Mouse (Mus musculus) 3134 (cell line): ENCODE data around the gene Gas7.

Experiments used
- DNase-seq: peaks from one replicate; pipeline ENCODE4 v3.0.0-alpha.2; 2011; ENCODE audit warnings: low spot score; ENCODE audit not compliant: insufficient read length; ENCODE audit errors: extremely low read depth

Gas7 gene

DNA sequence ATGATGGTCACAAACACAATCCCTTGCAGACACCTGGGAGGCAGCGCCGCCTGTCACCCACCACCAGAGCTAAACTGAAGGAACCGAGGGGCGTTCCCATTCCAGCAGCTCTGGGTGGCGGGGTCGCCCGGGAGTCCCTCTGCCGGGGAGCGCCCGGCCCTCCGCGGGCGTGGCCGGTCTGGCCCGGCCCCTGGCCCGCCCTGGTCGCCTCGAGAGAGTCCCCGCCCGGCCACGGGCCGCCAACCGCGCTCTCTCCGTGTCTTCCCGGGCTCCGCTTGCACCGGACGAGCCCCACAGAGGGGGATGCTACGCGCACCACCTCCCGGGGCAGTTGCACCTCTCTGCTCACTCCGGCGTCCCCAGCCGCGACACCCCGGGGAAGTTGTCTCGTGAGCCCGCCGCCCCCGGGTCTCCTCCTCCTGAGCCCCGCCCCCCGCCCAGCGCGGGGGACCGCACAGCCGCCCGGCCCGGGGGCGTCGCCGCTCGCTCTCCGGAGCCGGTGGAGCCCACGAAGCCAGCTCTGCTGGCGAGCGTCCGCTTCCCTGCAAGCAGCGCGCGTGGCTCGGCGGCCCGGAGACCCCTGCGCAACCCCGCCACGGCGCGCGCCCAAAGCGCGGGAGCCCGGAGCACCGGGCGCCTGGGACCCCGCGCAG lies at the start of gene Gas7:
Gene Gas7 (plus strand): TSS at position 564 of the 653 bp plus-strand sequence.
- peak; percentile 3 for DNase-seq

DNA sequence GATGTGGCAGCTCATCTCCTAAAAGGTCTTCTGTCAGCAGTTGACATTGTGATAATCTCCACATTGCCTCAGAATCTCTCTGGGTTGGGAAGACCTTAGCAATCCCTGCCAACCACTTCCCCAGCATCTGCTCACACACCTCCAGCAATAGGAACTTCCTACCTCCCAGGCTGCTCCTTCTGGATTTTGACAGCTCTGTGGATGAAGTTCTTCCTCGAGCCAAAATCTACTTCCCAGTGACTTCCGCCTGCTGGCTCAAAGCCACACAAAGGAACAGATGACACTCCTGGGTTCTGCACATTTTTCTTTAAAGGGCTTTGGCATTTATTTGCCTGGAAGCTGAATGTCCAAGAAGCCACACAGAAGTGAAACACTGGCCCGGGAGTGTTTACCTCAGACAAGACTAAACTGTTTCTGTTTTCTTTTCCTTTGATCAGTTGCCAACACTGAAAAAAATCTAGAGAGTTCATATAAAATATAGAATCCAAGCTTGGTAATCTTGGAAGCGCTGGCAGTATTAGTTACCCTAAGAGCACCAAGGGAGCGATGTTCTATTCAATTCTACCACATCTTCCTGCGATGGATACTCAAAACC lies 40.8 kb upstream of the Gas7 start:
- DNase-seq: no peak

DNA sequence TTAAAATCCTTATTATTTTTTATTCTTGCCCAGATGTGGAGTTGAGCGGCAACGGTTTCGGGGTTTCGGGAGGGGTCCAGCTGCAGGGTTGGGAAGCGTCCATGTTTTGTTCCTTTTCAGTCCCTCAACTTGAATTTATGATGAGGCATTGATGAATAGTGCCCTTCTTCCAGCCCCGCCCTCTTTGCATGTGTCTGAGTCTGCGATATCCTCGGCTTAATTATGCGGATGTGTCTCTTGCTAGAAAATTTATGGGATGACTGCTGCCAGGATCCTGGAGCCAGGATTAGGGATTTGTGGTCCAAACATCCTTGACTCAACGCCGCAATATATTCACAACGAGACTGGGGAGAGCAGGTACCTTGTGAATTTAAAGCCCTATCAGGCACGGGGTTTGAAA lies 31.7 kb upstream of the Gas7 start:
- no peak for DNase-seq

DNA sequence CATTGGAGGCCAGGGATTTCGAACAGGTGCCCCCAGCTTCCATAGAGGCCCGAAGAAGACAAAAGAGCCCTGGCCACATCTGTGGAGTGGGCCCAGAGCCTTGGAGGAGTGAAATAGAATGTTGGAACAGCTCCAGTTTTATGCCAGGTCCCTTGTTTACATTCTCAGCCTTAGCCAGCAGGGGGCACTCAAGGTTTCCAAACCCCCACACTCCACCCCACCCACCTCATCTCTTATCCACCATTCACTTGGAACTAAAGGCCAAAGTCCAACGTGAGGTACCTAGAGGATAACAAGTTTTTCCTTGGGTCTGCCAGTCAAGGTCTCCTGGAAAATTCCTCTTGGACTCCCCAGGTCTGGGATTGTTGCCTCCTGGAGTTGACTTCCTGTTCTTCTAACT lies 27.0 kb upstream of the Gas7 start:
- no peak for DNase-seq

DNA sequence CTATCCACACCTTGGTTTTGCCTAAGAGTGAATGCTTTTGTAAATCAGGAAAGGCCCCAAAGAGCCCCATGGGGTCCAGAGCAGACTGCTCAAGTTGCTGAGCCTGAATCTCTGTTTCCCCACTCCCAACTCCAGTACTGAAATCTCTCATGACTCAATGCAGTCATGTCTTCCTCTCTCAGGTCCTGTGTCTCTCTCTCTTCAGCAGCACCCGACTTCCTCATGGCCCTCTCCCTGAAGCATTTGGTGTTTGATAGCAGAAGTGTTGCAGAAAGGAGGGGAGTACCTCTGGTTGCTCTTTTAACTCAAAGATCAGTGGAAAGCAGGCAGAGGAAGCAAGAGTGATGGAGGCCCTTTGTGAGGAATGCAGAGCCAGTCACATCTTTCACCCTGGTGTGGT lies 25.4 kb upstream of the Gas7 start:
- DNase-seq: no peak

DNA sequence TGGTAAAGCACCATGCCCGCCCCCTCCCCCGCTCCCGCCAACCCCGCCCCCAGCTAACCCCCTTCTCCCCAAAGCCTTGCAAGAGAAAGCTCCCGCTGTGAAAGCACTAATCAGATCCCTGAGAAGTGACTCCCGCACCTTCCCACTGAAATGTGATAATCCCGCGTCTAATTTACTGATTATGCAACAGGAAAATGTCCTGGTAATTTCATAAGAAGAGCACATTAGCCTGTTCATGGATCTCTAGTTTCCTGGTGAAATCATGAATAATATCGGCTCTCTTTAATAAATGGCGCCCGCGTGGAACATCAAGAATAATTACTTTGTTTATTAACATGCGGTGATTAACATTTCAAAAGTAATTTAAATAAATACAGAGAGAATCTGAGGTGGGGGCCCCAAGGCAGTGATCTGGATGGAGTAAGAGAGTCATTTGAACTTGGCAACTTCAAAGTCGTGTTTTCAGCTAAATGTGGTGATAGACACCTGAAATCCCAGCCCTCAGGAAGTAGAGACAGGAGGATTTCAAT lies 24.1 kb upstream of the Gas7 start:
- no peak for DNase-seq

DNA sequence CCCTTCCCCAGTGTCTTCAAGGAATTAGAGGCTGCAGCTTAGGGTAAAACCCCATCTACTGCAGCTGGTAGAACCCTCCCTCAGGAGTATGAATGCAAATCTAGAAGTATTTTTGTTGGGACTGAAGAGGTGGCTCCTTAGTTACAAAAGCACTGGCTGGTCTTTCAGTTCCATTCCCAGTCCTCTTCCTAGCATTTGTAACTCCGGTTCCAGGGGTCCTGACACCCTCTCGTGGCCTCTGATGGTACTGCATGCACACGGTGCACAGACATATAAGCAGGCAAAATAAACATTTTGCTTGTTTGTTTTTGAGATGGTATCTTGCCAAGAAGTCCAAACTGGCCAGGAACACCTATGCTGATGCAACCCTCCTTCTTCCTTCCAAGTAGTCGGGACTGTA lies 23.4 kb upstream of the Gas7 start:
- DNase-seq: no peak

DNA sequence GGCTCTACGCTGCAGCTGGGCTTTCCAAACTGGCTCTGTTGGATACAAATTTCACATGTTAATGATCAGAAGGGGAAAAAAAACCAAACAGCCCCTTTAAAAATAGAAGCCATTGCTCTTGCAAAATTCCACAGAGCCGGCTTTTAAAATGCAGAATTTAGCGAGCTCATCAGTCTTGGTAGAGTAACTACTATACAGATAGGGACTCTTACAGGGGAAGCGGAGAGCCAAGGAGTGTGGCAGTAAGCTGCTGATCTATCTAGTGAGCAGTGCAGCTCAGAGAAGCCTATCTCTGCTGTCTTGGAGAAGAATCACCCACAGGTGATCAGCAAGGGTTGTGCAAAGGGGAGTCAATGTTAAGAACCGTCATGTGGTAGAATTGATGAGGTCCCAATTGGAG lies 21.5 kb upstream of the Gas7 start:
- no peak for DNase-seq

DNA sequence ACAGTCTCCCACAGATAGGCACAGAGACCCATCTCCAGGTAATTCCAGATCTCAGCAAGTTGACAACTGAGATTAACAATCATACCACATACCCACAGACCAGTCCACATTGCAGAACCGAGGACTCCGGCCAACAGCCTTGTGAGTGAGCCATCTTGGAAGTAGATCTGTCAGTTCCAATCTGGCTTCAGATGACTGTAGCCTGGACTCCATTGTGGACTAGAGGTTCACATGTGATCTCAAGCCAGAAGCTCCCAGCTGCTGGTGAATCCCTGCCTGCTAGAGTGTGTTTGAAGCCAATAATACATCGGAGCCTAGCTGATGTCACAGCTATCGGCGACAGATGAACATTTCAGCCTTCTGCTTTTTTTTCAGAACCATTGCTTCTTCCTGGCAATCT lies 16.5 kb upstream of the Gas7 start:
- DNase-seq: no peak

DNA sequence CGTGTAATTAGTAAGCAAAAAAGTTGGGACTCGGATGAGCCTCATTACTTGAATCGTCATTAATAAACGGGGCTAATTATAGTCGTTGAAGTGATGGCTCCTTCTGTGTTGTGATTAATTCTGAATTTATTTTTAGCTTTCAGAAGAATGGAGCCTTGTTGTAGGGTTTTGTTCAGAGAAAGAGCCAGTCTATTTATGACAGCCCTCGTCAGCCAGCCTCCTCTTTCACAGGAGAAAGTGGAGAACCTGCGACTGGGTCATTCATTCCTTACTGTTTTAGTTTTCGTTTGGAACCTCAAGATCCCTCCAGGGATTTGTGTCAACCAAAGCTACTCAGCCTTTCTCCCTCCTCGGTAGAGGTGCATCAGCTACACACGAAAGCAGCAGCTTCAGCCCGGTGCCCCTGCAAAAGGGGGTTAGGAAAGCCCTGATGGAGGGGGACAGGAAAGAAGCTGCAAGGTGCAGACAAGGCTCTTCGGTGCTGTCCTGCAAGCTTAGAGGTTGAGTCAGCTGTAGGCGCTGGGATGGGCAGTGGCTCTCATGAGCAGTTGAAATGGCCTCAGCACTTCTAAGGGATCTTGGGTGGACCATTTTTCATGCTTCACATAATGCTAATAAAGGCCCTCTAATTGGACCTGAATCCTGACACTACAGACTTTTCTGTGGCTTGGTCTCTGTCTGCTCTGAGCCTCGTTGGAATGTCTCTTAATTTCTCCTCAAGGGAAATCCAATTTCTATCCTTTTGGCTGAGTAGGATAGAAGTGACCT lies 10.0 kb upstream of the Gas7 start:
- no peak for DNase-seq

DNA sequence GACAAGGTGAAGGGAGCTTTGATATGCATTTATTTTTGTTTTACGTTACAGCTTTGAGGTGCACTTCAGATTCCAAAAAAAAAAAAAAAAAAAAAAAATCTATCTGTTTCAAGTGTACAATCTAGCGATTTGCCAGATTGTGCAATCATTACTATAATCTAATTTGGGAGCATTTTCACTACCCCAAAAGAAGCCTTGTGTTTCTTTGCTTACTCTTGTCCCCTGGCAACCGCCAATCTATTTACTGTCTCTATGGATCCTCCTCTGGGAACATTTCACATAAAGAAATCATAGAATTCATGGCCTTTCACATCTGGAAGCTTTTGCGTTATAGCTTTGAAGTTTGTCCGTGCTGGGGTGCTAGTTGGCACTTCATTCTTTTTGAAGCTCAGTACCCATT lies 3.7 kb upstream of the Gas7 start:
- DNase-seq: no peak

DNA sequence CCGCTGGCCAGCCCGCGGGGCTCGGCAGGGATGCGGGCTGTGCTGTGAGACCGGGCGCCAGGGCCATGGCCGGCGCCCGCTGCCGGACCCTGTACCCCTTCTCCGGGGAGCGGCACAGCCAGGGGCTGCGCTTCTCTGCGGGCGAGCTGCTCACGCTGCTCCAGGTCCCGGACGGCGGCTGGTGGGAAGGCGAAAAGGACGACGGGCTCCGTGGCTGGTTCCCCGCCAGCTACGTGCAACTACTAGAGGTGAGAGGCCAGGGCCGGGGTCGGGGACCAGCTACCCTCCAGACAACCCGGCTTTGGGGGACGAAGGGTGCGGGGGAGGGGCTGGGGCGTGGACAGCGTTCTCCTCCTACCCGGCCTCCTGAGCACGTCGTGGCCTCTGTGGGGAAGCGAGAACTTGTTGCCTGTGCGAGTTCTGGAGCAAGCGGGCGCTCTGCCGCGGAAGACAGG lies 317 bp downstream of the Gas7 start:
- DNase-seq: no peak

DNA sequence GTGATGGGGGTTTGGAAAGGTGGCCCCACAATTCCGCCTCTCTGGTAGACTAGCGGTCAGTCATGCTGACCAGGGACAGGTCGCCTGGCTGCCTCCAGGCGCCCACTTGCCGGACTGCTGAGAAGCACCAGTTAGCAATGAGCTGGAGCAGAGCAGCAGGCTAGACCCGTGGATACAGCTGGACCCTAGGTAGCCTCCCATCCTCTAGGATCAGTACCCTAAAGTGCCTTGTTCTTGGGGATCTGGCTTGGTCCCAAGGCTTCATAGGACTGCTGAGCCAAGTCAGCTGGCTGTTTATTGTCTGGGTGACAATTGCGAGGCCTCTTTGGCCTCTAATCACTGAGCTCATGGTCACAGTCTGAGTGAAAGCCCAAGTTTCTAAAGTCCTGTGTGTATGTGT lies 792 bp downstream of the Gas7 start:
- DNase-seq: no peak

DNA sequence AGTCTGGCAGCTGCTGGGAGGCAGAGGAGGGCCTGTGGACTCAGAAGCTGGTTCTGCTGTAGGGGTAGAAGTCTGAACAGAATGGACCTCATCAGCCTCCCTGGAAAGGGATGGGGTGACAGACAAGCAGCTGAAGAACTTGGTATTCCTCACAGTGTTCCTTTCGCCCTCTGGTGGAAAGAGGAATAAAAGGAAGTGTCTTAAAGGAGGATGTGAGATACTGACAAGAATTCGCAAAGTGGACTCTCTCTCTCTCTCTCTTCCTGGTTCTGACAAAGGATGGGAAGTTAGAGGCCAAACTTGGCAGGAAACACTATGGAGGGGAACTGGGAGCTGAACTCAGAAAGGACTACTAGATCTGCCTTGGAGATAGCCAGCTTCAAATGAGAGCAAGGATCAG lies 2.9 kb downstream of the Gas7 start:
- no peak for DNase-seq

DNA sequence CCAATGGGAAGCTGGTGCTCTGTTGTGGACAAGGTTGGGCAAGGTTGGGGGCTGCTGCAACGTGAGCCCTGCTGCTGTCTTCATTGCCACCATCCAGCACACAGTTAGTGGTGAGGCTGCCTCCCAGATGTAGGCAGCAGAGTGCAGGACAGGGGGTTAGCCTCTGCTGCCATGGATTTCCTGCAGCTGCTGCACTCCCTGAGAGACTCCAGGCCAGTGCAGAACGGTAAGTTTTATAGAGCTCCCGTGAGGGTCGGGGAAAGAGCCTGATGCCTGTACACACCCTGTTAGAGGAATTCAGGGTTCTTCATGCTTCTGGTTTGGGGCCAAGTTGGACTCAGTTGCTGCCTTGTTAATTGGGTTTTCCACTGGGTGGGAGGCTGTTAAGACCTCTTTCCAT lies 11.9 kb downstream of the Gas7 start:
- no peak for DNase-seq

DNA sequence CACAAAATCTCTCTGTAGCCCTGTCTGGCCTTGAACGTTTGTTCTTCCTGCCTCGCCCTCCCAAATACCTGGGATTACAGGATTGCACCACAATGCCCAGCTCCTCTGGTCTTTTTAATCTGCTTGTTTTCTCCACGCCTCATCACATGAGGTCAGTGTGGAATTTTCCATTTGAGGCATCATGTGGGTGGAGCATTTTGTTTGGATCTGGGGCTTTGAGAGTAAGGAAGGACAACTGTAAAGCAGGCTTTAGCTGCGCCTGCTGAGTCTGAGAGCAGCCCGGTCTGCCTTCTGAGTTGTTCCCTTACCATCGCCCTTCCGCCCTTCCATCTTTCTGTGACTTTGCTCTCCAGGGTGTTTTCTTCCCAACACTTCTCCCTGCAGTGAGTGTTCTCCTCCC lies 13.6 kb downstream of the Gas7 start:
- no peak for DNase-seq

DNA sequence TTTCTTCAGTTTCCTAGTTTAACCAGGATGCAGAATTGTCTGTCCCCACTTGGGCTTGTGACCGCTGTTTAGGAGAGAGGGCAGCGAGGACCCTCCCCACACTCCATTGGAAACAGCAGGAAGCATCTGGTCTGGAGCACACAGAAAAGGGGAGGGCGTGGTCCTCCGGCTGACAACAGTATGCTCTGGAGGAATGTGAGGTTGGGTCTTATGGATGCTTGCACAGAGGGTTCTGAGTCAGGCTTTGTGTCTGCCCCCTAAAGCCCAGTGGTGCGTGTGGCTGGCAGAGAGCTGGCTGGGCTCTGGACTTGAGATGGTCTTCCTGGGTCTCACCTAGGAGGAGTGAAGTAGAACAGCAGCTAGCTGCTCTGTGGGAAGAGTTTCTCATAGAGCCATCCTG lies 19.4 kb downstream of the Gas7 start:
- no peak for DNase-seq

DNA sequence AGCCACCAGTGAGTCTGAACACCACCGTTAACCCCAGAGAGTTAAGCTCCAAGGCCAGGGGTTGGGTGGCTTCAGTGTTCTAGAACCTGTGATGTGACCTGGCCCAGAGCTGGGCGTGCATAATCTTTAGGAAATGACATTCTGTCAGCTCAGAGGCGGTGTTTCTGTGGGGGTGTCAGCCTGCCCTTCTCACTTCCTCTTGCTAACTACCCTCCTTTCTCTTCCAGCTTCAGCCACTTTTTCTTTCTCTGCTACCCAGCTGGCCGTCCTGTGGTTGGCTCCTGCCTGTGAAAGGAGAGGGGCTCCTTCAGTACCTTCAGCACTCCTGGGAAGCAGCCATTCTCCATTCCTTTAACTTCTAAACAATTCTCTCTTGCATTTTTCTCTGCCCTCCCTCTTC lies 24.3 kb downstream of the Gas7 start:
- DNase-seq: no peak

DNA sequence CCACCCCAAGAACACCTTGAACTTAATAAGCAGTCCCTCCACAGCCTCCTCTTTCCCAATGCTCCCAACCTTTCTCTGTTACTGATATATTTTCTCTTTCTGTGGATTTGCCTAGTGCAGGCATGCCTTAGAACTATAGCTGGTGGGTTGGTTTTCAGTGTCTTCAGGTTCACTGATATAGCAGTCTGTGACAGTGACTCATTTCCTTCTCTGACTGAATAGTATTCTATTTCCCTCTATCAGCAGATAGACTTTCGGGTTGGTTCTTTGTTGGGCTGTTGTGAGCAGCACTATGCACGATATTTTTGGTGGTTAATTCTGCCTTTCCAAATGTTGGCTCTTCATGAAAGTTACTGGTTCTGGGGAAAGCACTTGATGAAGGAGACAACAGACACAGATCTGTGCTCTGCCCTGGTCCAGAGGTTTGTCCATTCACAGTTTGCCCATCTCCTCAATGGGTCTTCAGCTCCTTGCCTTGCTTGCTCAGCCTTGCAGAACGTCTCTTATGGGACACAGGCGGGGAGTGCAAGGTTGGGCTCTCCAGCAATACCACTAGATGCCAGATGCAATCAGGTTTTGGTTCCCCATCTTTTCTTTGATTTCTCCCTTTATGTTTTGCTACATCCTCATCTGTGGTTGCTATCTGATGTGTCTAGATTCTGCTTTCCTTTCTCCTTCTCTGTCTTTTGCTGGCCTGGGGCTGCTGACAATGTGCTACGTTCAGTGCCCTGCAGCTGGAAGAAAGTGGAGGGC lies 25.1 kb downstream of the Gas7 start:
- no peak for DNase-seq

DNA sequence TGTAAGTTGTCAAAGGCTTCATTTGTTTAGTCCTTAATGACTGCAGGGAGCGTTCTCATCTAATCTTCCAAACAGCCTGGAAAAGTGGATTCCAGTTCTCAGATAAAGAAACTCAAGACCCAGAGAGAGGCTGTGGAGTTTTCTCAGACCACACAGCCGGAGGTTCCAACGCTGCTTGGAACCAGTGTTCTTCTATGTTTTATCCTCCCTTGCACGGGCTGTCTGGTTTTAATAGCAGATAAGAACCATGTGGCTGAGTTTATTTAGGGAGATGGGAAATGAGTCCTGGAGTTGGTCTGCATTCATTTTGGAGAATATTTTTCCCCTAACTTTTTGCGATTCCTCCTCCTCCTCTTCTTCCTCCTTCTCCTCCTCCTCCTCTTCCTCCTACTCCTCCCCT lies 26.5 kb downstream of the Gas7 start:
- DNase-seq: no peak

DNA sequence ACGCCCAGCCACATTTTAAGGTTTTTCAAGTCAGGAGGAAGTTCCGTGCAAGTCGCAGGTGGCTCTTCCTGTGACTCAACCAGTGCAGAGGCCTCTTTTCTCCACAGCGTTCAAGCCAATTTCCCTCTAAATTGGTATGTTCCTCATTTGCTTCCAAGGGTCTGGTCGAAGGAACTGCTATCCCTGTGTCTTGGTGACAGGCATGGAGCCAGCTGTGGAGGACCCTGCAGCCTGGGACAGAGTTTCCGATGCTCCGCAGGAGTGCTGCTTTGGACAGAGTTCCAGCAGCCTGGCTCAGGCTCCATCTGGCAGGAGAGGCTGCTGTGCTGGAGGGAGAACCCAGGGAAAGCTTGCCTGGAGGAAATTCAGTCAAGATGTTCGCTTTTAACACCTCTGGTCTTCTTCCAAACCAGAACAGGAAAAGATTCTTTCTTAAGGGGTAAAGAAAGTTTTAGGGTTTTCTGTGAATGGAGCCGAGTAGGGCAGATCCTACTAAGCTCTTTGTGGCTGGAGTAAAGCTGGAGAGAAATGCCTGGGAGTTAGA lies 27.1 kb downstream of the Gas7 start:
- DNase-seq: no peak
